Mouse (Mus musculus) gastrocnemius, postnatal 25 days (tissue): ENCODE data around the gene Selenon. TPM values are rescaled to one million over a fixed set of nuclear protein-coding genes. Genes with fewer than 3 reads are reported as not detected.
A peak's percentile ranks its signal among the peaks of the same experiment; 100 is the strongest.
"Not testable (repeated sequence)": the region's sequence is repeated elsewhere in the genome, so short reads cannot be mapped to it uniquely, and the experiment has no call there.

Experiments used
- DNase-seq: peaks from one replicate; pipeline ENCODE4 v3.0.0; 2022
- microRNA-seq, 2 experiments: library from miRNA; unstranded; fragments of <30 nt; microRNA quantifications; one replicate each; pipeline ENCODE4 v1.2.0; 2021; ENCODE audit warnings: borderline replicate concordance in 2 of 2
- total RNA-seq, 2 experiments: library from RNA; stranded (reverse); gene quantifications; 1 replicate in 1 of 2; 2 replicates in 1 of 2; pipeline ENCODE4 v1.2.3; 2021

Gene Selenon
- total RNA-seq, 2 experiments from 2014 or later = 6.5 to 7.2 TPM

GRCm38 (mm10) chr4:134510396-134510795 is 41.6 kb downstream of the Selenon start:
- DNase-seq = no peak

GRCm38 (mm10) chr4:134506713-134507112 is 45.3 kb downstream of the Selenon start:
- DNase-seq = no peak

GRCm38 (mm10) chr4:134505966-134506594 is 45.9 kb downstream of the Selenon start:
- DNase-seq = no peak

- DNase-seq = no peak
Observed at GRCm38 (mm10) chr4:134505303-134505789, 46.6 kb downstream of the Selenon start.

GRCm38 (mm10) chr4:134503686-134504357 is 48.1 kb downstream of the Selenon start:
- DNase-seq = no peak

GRCm38 (mm10) chr4:134501095-134501494 is 50.9 kb downstream of the Selenon start:
- DNase-seq = no peak

GRCm38 (mm10) chr4:134498983-134499382 is 53.0 kb downstream of the Selenon start:
- DNase-seq = not testable (repeated sequence)

- no peak for DNase-seq
Observed at GRCm38 (mm10) chr4:134497986-134498731, 53.8 kb downstream of the Selenon start.

GRCm38 (mm10) chr4:134497223-134497622 is 54.7 kb downstream of the Selenon start:
- no peak for DNase-seq

- DNase-seq = peak; percentile 78
Observed at GRCm38 (mm10) chr4:134496595-134497210, 55.3 kb downstream of the Selenon start, which contains the start of gene Paqr7. Gene Paqr7, plus strand, starts transcription at chr4:134496697.

GRCm38 (mm10) chr4:134495546-134495923 is 56.4 kb downstream of the Selenon start:
- DNase-seq = no peak

GRCm38 (mm10) chr4:134494780-134495545 is 57.0 kb downstream of the Selenon start:
- no peak for DNase-seq

- DNase-seq = not testable (repeated sequence)
Observed at GRCm38 (mm10) chr4:134494161-134494560, 57.8 kb downstream of the Selenon start.

- DNase-seq = no peak
Observed at GRCm38 (mm10) chr4:134491716-134492115, 60.2 kb downstream of the Selenon start.

- no peak for DNase-seq
Observed at GRCm38 (mm10) chr4:134489986-134490665, 61.8 kb downstream of the Selenon start.

- DNase-seq = no peak
Observed at GRCm38 (mm10) chr4:134488211-134488610, 63.8 kb downstream of the Selenon start.

Small RNA genes lying within 50 kb of the gene (microRNA-seq; reads per million reads assigned to microRNA genes)
- gene Mir6403 = 0 reads per million in 2 experiments

Other genes starting within 250 kb of the Selenon start
- 100 to 1,000 TPM; 113 to 253 TPM for gene Trim63, start 237.0 kb downstream of the Selenon start, total RNA-seq
- gene Slc30a2, start 209.0 kb downstream of the Selenon start, total RNA-seq = 1 to 10 TPM; 1.4 to 7.2 TPM
- gene Extl1, start 168.3 kb downstream of the Selenon start, total RNA-seq = 10 to 100 TPM; 25.5 to 29.2 TPM
- 1 to 10 TPM; 3.2 TPM for gene Pafah2, start 155.8 kb downstream of the Selenon start, total RNA-seq
- gene Stmn1, start 83.8 kb downstream of the Selenon start, total RNA-seq = 10 to 100 TPM in 1 of 2 experiments, 1 to 10 TPM in 1; 6.9 to 10.6 TPM
- 1 to 10 TPM; 2.3 to 4.9 TPM for gene Paqr7, start 55.5 kb downstream of the Selenon start, total RNA-seq
- not detected for gene Aunip, start 41.2 kb downstream of the Selenon start, total RNA-seq
- gene Mtfr1l, start 16.8 kb downstream of the Selenon start, total RNA-seq = 100 to 1,000 TPM; 120 to 122 TPM
- 1 to 10 TPM; 4.1 to 5.1 TPM for gene Man1c1, start 152.1 kb upstream of the Selenon start, total RNA-seq
- 1 to 10 TPM; 3.2 to 5.0 TPM for gene Ldlrap1, start 215.9 kb upstream of the Selenon start, total RNA-seq